Mouse (Mus musculus) B cell, adult 2 months (primary cell): Measurements from ENCODE around the gene Epb41l2.

ENCODE experiments used
- DNase-seq, 2 experiments: peaks; one replicate each; pipeline ENCODE4 v3.0.0; 2022

Gene Epb41l2

DNA sequence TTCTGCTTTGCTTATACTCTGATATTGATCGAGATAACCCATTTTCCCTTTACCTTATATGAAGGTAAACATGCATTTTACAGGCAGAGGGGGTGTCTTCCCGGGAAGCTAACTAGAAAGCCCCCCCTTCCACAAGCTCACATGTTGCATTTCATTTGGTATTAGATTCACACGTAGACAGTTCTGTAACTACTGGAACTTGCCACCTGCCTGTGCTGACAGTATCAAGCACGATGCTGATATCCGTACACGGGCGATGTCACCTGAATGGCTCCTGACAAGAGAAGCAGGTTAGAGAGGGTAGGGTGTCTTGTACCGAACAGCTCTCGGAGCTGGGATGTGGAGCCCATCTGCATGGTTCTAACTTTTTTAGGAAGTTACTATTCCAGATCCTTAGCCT, 41.0 kb downstream of the Epb41l2 start:
- no peak for DNase-seq

DNA sequence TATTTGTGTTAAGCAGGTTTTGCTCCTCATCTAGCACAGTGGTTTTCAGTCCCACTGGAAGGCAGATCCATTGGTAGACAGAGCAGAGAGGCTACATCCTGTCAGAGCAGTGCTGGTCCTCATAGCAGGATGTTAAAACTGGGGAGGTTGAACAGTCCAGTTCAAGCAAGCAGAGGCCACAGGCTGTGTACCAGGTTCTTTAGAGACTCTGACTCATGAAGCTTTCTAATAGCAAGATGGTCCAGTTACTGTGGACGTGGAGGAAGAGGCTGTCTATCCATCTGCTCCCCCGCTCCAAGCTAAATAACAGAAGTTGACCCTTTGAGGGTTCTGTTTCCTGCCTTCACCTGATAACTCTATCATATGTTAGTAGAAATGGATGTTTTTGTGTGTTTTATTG, 41.8 kb downstream of the Epb41l2 start:
- DNase-seq, result no peak

DNA sequence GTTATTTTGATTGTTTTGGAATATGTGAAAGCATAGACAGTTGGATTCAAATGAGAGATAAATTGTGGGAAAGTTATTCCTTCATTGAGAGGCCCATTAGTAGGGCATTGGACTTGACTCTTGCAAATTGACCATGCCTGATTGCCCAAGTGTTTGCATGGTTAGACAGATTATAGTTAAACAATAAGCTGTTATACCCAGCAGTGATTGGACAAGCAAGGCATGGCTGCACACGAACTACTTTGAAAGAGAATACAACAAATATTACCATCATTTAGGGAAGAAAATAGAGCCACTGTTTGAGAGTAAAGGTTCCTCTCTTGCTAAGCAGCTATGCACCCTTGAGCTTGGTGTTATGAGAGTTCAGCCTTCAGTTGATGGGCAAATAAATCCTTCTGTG, 43.3 kb downstream of the Epb41l2 start:
- DNase-seq, result no peak

DNA sequence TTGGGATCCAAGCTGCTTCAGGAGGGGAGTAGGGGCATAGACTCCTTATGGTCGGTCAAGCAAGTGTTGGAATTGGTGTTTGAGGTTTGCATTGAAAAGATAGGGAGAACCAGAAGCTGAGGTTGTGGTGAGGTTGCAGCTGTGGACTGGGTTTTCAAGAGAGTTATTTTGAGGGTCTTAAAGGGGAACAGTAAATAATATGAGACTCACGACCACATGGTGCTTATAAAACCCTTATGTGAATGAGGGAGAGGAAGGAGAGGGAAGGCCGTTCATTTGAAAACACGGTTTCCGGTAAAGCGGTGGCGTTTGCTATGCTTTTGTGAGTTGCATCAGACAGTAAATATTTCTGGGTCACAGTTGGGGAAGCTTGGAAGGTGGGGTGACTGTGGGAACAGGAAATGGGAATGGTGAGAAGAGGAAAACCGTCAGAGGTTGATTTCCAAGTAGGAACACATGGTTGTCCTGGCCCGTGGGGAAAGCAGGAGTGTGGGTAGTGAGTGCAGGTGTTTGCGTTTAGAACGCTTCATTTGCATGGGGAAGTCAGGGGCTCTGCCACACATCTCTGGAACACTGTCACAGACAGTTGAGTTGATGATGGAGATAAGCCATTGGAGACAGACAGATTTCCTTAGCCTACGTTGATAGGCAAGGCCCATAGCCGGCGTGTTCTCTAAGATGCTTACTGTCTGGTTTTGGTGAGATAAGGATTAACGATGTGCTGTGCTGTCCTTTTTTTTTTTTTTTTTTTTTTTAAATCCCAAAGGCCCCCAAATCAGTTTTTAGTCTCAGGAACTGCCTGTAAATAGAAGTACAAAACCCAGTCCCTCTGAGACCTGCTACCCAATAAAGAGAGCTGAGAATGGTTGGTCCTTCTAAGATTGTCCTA, 44.5 kb downstream of the Epb41l2 start:
- DNase-seq, result peak in 1 of 2 experiments; percentile 26

DNA sequence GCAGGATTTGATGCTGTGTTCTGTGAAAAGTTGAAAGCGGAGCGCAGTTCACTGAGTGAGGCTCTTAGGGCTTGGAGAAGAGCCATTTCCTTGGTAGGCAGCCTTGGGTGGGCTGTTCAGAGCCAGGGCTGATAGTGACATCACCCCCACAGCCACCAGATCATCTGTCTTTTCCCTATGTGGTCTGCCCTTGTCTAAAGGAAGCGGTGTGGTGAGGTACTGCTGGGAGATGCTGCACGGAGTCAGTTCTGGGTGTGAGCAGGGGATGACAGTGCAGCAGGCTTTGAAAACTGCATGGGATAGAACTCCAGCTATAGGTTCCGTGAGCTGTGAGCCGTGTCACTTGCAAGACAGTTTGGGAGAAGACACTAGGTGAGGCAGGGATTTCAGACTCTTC, 45.1 kb downstream of the Epb41l2 start:
- no peak for DNase-seq

DNA sequence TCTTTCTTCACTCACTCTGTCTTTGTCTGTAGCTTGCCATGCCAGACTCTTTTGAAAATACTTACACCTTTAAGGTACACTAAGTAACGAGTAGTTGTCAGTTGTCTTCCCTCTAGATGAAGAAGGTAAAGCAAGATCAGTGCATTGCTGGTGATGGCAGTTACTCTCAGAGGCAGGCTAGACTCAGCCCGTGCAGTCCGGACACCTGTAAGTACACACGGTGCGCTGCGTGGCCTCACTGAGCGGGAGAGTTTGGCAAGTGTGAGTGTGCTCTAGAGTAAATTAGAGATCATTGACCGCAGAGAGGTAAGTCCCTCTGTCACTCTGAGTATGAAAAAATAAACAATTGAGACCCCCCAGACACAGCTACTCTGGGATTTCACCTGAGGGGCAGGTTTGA, 46.0 kb downstream of the Epb41l2 start:
- no peak for DNase-seq

DNA sequence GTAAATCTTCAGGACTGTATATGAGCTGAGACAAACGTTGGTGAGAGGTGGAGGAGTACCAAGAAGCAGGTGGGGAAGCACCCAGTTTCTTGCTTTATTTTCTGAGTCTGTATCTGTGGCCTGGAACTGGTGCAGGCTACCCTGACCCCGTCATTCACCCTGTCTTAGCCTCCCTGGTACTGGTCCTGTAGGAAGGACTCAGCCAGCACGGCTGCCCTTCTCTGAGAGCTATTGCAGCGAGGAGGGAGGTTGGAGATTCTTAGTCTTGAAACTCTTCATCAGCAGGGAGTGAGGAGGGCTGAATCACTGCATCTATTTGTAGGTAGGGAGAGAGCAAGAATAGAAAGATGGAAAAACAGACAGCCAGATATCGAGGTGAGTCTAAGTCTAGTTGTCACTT, 47.1 kb downstream of the Epb41l2 start:
- no peak for DNase-seq

DNA sequence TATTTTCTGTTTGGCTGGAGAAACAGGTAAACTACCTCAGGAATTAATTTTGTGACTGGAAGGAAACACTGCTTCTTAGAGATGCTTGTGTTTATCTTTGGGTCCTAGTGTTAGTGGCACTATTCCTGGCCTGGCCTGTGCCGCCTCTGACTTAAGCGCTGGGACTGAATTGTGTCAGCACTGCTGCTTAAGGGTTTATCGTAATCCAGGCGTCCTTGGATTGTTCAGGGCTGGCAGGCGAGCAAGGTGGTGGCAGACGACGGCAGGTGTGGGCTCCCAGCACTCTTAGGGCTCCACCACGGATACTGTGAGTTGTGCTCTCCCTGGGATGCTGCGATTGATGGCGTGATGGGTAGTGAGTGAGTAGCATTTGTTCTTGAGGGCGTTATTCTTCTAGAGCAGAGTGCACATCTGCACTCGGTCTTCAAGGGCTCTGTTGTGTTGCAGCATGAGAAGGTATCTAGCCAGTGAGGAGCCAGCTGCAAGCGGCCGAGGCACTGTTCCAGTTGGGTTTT, 48.6 kb downstream of the Epb41l2 start:
- DNase-seq, result no peak

DNA sequence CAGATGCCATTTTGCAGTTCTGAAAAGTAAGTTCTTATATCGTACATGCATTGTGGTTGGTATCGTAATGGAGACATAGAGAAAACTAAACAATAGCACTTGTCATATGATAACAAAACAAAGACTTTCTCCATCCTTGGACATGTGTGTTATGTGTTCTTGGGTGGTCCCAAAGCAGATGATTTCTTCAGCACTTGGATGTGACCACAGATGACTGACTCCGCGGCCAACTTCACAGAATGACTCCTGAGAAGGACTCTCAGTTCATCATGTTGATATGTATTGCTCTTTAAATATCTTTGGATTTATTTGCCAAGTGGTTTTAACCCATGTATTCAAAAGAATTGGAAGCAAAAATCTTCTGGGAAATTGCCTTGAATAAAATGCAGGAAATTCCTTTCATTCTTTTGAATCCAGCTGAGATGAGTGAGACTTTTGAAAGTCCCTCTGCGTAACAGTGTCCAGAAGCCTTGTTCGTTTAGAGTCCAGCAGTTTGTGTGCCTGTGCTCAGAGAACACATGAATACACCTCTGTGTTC, 52.3 kb downstream of the Epb41l2 start:
- no peak for DNase-seq

DNA sequence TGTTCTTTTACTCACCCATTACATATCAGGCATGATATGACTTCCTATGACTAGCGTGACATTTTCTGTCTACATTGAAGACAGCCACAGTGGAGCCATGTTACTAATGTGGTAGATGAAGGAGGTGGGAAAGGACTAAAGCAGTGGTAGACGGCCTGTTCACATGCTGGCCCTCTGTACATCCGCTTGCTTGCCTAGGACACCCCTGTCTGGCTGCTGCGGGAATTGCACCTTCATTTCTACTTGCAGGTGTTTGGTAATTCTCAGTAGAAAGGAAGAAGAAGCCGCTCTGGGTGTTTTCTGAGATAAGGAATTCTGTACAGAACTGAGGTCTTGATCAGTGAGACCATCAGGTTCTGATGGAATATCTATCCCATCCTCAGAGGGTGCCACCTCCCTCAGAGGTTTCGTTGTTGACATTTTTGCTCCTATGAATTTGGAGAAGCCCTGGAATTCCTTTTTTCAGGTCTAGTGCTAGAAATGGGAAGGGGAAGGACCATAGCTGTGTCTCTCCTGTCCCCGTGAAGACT, 55.7 kb downstream of the Epb41l2 start:
- DNase-seq, result peak; percentile 60 to 63

DNA sequence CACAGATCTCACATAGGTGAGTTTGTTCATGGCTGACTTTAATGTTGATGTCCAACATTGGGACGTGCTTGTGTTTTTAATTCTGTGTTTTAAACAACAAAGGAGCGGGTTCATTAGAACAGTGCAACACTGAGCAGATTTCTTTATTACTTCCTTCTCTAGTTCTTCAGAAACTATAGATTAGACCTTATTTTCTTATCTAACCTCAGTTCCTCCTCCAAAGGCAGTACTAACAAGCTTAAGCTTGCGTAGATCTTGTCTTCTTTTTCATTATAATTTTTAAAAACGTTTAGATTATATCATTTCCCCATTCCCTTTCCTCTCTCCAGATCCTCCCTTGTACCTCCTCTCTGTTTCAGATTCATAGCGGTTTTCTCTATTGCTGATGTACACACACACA, 57.1 kb downstream of the Epb41l2 start:
- no peak for DNase-seq

DNA sequence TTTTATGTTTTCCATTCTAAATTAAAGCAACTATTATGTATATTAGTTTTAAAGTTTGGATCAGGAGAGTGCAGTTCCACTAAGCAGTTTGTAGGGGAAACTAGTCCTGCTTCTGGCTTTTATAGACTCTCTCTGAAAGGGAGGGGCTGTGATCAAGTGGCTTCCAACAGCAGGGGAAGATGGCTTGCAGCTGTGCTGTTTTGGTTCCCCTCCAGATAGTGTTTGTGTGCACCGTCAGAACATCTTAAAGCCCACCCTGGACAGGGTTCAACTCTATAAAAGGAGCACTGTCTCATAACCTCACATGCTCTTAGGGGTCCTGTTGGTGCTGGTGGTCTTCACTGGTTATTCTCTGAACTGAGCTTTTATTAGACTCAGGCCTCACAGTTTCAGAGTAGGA, 66.5 kb downstream of the Epb41l2 start:
- no peak for DNase-seq

DNA sequence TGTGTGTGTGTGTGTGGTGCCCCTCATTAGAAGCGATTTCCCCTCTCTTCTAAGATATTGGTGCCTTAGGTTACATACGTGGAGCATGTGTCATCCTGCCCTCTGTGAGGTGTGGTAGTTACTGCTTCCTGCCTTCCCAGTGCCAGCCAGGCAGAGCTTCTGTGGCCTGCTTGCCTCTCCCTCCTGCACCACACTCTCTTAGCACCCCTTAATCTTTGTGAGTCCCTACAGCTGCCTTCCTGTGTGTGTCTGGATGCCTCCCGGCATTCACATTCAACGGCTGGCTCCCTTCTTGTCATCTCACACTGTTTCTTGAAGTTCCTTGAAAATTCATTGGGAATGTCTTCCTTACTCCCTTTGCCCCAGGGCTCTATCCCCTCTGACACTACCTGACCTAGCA, 67.2 kb downstream of the Epb41l2 start:
- no peak for DNase-seq

DNA sequence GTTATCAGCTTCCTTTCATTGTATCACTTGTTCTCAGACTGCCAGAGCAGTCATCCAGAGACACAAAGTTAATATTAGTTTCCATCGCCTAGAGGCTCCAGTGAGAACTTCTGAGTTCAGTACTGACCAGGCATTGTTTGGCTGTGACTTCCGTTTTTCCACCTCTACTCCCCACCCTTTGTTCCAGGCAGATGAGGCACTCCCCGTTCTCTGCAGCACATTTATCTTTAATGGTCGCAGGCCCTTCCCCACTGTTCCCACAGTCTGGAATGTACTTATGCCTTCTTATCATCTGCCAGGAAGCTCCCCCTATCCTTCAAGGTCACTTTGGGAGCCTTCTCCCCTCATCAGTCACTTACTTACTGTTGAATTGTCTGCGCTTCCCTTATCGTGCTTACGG, 67.9 kb downstream of the Epb41l2 start:
- no peak for DNase-seq

DNA sequence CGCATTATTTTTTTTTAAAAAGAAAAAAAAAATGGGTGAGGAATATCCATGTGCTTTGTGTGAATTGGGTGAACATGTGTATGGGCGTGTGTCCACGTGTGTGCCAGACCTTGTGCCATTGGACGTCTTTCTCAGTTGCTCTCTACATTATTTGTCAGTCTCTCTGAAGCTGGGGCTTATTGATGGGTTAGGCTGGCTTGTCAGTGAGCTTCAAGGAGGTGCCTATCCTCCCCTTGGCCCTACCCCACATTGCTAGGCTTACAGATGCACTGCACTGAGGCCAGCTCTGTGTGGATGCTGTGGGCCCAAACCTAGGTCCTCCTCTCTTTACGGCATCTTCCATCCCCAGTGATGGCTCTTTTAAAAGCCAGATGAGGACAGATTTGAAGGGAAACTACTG, 69.1 kb downstream of the Epb41l2 start:
- DNase-seq, result no peak

DNA sequence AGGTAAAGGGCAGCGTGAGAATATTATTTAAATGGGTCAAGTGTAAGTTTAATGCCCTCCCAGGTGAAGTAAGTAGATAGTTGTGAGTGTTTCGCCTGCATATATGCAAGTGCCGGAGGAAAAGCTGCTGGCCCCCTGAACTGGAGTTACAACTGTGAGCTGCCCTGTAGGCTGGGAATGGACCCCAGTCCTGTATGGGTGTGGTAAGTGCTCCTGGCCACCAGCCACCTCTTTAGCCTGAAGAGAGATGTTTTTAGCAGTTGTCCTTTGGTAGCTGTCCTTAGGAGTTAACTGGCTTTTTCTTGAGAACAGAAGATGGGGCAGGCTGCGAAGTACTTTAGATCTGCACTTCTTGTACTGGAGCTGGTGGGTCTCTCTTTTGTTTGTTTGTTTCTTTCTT, 69.7 kb downstream of the Epb41l2 start:
- no peak for DNase-seq

DNA sequence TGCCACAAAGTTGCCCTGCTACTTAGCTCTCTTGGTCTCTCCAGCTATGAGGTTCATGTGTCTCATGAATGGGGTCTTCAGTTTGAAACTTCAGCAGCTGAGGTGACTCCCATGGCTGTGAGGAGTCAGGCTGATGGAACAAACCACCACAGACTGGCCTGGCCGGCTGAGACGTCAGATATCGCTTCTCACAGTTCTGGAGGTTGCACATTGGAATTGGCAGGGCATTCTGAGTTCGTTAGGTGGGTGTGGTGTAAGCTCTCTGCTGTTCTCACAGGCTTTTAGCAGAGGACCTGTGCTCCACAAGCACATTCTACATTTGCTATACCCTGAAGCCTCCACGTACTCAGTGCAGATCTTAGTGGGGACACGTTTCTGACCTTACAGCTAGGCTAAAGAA, 71.3 kb downstream of the Epb41l2 start:
- DNase-seq, result no peak

DNA sequence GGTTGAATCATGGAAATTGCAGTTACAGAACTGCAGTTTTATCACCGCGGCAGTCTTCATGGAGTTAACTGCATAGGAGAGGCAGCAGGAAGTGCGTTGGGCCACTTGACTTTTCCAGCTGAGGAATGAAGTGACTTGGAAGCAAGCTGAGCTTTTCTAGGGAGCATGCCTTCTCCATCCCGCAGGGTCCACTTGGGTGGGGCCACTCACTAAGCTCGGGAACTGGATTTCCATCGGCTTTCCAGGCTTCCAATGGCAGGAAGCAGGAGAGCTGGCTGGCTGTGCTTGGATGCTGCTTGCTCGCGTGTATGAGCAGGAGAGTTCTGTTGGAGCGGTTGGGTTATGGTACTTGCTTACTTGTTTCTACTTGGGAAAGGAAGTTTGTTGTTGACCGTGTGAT, 72.8 kb downstream of the Epb41l2 start:
- DNase-seq, result no peak

DNA sequence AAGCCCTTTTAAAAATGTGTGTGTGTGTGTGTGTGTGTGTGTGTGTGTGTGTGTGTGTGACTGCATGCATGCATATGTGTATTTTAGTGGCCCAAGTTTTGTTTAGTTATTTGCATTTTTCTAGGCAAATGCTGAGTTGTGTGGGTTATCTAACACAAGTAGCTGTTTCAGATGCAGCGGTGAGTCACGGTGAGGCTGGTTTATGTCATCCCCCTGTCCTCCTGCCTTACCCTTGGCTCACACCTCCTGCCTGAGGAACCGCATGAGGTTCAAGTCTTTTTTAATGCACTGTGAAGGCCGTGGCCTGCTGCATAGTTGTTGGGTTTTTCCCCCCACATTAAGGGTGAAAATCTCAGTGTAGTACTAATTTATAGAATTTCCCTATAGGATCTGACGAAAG, 73.3 kb downstream of the Epb41l2 start:
- peak in 1 of 2 experiments; percentile 32 for DNase-seq

DNA sequence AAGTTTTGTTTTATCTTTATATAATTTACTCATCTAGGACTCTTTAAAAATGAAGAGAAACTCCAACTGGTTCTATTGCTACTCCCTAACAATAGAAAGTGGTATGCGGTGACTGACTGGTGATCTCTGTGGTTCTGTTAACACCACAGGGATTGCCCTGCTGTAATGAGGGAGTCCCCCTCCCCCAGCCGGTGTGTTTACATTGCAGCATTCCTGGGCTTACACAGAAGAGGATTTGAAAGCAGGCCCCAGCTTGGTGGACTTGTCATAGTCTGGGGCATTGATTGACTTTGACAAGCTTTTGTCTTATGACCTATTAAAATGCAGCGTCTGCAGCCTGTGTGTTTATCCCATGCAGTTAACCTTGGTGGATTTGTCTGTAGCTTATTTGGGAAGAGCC, 73.9 kb downstream of the Epb41l2 start:
- DNase-seq, result no peak

DNA sequence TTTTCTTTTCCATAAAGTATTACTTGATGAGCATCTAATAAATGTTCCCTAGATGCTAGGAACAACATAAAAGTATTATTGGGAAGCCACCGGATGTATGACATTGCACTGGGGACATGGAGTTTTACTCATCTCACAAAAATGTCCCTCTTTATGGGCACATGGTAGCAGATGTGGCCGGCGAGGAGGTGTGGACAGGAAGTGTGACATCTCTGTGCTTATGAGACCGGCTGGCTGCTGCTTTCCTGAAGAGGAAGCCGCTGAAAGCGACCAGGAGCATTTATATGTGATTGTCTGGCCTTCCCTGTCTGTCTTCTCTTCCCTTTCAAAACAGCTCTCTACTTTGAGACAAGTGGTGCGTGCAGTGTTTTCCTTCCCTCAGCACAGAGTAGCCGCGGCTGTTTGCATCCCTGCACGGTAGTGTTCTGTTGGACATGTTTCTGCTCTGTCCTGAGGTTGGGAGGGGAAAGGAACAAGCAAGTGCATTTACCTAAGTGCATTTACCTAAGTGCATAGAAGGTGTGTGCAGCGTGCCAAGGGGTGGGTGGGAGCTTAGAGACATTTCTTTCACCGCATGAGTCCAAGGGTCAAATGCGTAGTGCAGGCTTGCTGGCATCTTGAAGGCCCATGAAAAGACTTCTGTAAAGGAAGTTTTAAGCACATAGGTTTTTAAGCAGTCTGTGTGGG, 74.9 kb downstream of the Epb41l2 start:
- DNase-seq, result peak; percentile 36 to 40

DNA sequence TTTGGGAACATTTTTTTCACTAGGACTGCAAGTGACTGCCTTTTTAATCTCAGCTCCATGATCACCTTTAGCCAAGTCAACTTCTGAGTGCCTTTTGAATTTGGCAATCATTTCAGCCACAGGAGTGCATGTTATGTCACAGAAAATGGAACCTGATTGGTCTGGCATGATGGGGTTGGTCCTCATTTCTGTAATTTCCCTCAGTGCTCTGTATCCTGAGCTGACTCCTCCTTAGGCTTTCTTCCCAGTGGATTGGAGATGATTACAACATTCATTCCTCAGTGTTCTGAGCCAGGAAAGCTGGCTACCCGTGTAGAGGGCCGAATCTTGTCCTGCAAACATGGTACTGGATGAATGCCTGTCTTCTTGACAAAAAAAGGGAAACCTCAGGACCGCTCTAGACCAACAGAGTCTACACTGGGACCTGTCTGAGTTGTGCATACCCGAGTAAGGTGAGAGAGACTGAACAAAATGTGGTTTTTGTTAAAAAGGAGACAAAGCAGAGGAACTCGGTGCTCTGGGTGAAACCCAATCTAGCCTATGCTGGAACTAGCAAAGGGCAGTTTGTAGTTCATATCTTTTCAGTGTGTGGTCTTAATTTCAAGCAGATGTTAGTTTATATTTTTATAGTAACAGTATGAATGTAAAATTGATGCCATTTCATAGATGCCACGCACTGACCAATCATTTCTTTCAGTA, 77.3 kb downstream of the Epb41l2 start:
- no peak for DNase-seq
